Mouse (Mus musculus) inflammation-experienced regulatory T-cells, adult 6 months (primary cell): ENCODE measurements around the gene Cyp2a5. TPM values are rescaled to one million over a fixed set of nuclear protein-coding genes. Genes with fewer than 3 reads are reported as not detected.
"Not testable (repeated sequence)": the region's sequence is repeated elsewhere in the genome, so short reads cannot be mapped to it uniquely, and the experiment has no call there.

ENCODE experiments used
- ATAC-seq: one replicate; pipeline ENCODE4 v1.8.0; 2017
- polyA plus RNA-seq, 3 experiments: library from polyadenylated mRNA; unstranded; fragments of 100-300 nt; shearing (Covaris generic); gene quantifications; one replicate each; pipeline ENCODE4 v1.2.1; 2017

Gene Cyp2a5
- not detected for polyA plus RNA-seq

DNA sequence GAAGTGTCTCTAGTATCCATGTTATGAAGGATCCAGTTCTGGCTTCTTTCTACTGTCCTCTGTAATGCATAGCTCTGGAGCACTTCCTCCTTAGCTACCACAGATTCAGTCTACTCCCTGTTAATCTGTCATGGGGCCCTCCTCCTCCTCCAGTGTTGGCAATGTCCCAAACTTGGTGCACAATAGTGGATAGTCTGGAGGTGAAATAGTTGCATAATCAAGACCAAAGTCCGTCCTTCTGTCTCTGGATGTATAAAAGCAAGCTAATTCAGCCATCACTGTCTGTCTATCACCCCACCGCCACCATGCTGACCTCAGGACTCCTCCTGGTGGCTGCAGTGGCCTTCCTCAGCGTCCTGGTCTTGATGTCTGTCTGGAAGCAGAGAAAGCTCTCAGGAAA, at the start of gene Cyp2a5:
Gene Cyp2a5, plus strand, starts transcription at position 247 of the 400 bp plus-strand sequence.
- ATAC-seq, result not testable (repeated sequence)

- not testable (repeated sequence) for ATAC-seq
Measured at GRCm38 (mm10) chr7:26786013-26786412, 49.1 kb upstream of the Cyp2a5 start.

- no peak for ATAC-seq
Measured at GRCm38 (mm10) chr7:26789984-26790383, 45.1 kb upstream of the Cyp2a5 start.

- ATAC-seq, result no peak
Measured at GRCm38 (mm10) chr7:26800104-26800503, 35.0 kb upstream of the Cyp2a5 start.

GRCm38 (mm10) chr7:26800996-26801395, 34.1 kb upstream of the Cyp2a5 start:
- ATAC-seq, result no peak

GRCm38 (mm10) chr7:26808592-26808991, 26.5 kb upstream of the Cyp2a5 start, which contains the start of gene Cyp2g1:
TSS of gene Cyp2g1 (plus strand) at chr7:26808892.
- no peak for ATAC-seq

DNA sequence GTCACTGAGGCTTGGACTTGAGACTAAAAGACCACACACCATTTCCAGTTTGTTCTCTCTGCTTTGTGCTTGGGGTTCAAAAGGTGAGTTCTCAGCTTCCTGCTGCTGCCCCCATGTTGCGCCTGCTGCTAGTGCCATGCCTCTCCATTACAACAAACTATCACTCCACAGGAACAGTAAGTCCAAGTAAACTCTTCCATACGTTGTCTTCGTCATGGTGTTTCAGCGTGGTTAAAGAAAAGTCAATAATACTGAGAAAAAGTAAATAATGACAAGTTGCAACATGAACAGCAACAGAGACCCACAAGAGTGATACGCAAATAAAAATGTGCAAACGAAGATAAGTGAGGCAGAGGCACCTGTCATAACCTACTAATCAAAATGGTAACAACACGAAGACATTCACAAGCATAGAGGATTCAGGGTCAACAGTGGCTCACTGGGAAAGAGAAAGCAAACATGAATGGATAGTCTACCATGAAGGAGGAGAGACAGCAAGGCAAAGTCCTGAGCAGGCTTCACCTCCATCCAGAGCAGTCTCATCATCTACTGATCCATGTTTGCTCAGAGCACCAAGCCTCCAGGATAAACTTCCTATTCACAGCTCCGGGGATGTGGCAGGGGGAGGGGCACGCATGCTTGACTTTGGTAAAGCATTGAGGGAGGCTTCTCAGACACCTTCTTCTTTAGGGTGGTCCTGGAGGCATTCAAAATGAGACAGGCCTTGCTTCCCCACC, 3.4 kb upstream of the Cyp2a5 start:
- not testable (repeated sequence) for ATAC-seq

DNA sequence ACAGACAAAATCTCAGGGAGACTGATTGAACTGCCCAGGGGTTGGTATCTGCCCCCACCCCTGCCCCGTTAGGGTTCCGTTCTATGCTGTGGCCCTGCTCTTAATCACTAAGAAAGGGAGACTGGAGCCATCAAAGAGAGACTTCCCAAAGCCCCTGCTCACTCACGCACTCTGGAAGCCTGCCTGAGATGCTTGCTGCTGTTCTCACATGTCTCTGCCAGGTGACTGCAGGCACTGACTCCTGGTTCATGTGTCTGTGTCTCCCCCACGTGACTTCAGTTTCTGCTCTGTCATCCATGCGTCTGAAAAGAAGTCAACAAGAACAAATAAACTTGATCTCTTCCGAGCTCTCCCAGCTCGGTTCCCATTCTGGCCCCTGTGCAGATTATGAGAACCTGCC, 2.4 kb upstream of the Cyp2a5 start:
- ATAC-seq, result not testable (repeated sequence)

DNA sequence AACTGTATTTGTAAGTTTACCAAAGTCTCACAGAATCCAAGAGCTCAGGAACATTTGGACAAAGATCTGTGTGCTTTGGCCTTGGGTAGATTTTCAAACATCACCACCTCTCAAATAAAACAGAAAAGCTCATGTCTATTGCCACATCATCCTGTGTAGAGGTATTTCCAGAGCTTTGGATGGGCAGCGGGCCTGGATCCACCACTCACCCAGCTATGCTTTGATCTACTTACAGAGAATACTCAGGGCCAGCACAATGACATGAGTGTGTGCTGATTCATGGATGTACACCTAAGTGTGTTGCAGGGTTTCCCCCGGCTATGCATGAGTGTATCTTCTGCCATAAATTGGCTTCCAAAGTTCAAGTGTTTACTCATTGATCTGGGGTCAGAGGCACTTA, 8.3 kb downstream of the Cyp2a5 start:
- not testable (repeated sequence) for ATAC-seq

- ATAC-seq, result not testable (repeated sequence)
Measured at GRCm38 (mm10) chr7:26850063-26850462, 15.0 kb downstream of the Cyp2a5 start.

DNA sequence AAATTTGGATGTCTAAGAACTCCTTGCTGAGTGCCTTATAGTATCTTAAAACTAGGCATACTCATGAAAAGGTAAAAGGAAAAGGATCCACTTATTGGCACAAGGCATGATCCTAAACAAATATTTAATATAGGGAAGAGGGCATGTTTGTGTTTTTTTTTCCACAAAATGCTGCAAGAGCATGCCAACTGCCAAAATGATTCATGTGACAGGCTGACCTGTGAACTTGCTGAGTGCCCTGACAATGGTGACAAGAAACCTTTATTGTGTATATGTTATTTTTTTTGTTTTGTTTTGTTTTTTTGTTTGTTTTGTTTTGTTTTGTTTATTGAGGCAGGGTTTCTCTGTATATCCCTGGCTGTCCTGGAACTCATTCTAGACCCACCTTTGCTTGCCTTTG, 43.5 kb downstream of the Cyp2a5 start:
- ATAC-seq, result not testable (repeated sequence)

- not testable (repeated sequence) for ATAC-seq
Measured at GRCm38 (mm10) chr7:26880600-26880999, 45.5 kb downstream of the Cyp2a5 start.

Other genes starting within 250 kb of the Cyp2a5 start
- under 1 TPM in 1 of 3 experiments, not detected in 2; 0.28 TPM for gene Vmn1r185, start 216.8 kb upstream of the Cyp2a5 start, polyA plus RNA-seq
- gene Cyp2b23, start 148.9 kb upstream of the Cyp2a5 start, polyA plus RNA-seq, result not detected
- gene Cyp2b19, start 78.2 kb upstream of the Cyp2a5 start, polyA plus RNA-seq, result not detected
- not detected for gene Cyp2g1, start 26.4 kb upstream of the Cyp2a5 start, polyA plus RNA-seq
- not detected for gene Cyp2a22, start 104.1 kb downstream of the Cyp2a5 start, polyA plus RNA-seq
- gene Cyp2a12, start 193.8 kb downstream of the Cyp2a5 start, polyA plus RNA-seq, result not detected